Mouse (Mus musculus) cortical plate, adult 2 months (tissue): ENCODE measurements around the gene Aloxe3. TPM values are rescaled to one million over a fixed set of nuclear protein-coding genes. Genes with fewer than 3 reads are reported as not detected.
A peak's percentile ranks its signal among the peaks of the same experiment; 100 is the strongest.

ENCODE experiments used
- H3K27ac ChIP-seq: fragments of 200-500 bp; 2 replicates; pipeline ENCODE4 v1.5.1; 2012; ENCODE audit warnings: low read length, control low read depth, inconsistent platforms; ENCODE audit not compliant: insufficient read depth
- H3K4me1 ChIP-seq: fragments of 200-500 bp; 2 replicates; pipeline ENCODE4 v1.6.1; 2011; ENCODE audit warnings: low read length; ENCODE audit not compliant: control insufficient read depth, insufficient read depth
- H3K4me3 ChIP-seq: fragments of 200-500 bp; 2 replicates; pipeline ENCODE4 v1.5.1; 2011; ENCODE audit warnings: mild to moderate bottlenecking, low read length, control low read depth; ENCODE audit not compliant: insufficient read depth
- CTCF ChIP-seq: fragments of 200-500 bp; IDR thresholded peaks from 2 replicates; pipeline ENCODE4 v1.5.1; 2011; ENCODE audit warnings: mild to moderate bottlenecking, control low read depth, low read length; ENCODE audit not compliant: insufficient read depth; ENCODE audit errors: extremely low read depth
- POLR2A ChIP-seq: fragments of 200-500 bp; IDR thresholded peaks from 2 replicates; pipeline ENCODE4 v1.6.1; 2011; ENCODE audit warnings: mild to moderate bottlenecking, low read length, control low read depth; ENCODE audit not compliant: insufficient read depth; ENCODE audit errors: extremely low read depth
- polyA plus RNA-seq: library from polyadenylated mRNA; depleted of rRNA; stranded (reverse); fragments of >200 nt; gene quantifications from 2 replicates; pipeline ENCODE4 v1.2.3, GENCODE M21; 2012

Gene Aloxe3
- polyA plus RNA-seq, 1 experiment: 8.7 TPM

GRCm38 (mm10) chr11:69116843-69117242 is 8.9 kb upstream of the Aloxe3 start:
- Histone ChIP-seq H3K27ac (no peak overlapping the region), H3K4me1 (no peaks in the 10 kb centered on the region), H3K4me3 (no peak overlapping the region; the same call in 1 of the 2 replicates)
- TF ChIP-seq CTCF (no peak), POLR2A (no peak)

DNA sequence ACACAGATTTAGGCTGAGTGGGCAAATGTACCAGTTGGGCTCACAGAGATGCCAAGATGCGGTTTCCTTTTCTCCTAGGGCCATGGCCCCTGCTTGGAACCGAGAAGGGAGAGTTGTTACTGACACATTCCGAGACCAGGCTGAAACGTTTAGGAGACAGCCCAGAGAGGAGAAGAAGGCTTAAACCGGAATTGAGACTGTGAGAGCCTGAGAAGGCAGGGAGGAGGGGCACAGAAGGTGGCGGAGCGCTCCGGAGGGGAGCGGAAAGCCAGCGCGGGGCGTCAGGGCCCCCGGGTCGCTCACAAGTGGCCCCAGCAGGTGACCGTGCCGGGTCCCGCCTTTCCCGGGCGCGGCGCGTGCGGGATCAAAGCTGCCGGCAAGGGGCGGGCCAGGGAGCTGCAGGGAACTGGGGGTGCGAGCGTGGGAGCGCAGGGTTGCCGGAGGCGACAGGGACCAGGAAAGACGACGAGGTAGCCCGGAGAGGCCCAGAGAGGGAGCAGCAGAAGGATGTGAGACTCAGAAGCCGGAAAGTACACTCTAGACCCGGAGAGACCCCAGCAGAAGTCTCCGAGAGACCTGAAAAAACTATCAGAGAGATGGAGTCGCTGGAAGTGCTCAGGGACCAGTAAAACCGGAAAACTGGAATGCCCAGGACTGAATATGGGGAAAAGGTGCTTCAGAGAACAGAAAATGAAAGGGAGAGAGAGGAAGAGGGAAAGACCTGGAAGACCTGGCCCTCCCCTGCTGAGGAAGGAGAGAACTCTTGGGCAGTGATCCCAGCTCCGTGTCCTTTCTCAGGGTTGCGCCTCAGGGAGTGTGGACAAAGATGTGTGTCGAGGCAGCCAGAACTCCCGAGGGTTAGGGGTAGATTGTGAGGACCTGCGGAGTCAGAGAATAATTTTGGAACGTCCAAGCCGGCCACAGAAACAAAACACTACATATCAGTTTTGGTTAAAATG is 7.7 kb upstream of the Aloxe3 start:
- no peak for TF ChIP-seq CTCF
- no peak for TF ChIP-seq POLR2A
- H3K4me1 ChIP-seq: no peaks in the 10 kb centered on the region
- H3K27ac ChIP-seq: peak overlapping the region; percentile 22; the same call in 1 of the 2 replicates
- H3K4me3 ChIP-seq: peak overlapping the region; percentile 42

- Histone ChIP-seq H3K27ac (no peak overlapping the region), H3K4me1 (no peaks in the 10 kb centered on the region), H3K4me3 (peak overlapping the region; percentile 42; the same call in 1 of the 2 replicates)
- TF ChIP-seq CTCF (no peak), POLR2A (no peak)
These were observed 6.9 kb upstream of the Aloxe3 start for GRCm38 (mm10) chr11:69118765-69119164.

DNA sequence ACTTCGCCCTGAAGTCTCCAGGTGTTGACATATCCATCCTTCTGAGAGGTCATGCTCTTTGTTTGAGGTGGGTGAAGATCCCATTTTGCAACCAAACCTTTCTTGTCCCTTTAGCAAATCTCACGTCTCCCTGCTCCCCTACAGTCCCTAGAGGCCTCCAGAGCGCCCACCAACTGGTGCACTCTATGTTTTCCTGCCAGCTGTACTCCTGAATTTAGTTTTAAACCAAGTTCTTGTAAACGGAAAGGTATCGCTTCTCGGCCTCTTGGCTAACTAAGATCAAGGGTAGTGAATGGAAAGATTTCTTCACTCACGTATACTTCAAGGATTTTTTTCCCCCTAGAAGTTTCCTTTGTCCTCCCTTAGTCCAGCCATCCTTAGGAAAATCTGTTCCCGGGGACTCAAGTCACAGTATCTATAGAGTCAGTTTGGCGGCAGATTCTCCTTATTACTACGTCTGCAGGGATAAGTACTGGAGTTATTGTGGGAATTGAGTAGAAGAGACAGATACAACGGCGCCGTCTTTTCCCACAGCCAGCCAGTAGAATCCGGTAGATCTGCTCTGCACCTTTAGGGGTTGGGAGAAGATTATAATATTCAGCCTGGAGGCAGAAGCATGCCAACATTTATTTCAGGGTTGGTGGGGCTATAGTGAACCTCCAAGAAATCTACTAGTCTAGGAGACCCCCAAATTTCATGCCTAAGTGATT is 6.1 kb upstream of the Aloxe3 start:
- no peaks in the 10 kb centered on the region for H3K4me1 ChIP-seq
- H3K4me3 ChIP-seq: no peak overlapping the region
- no peak for TF ChIP-seq CTCF
- TF ChIP-seq POLR2A: no peak

GRCm38 (mm10) chr11:69120221-69121000 is 5.3 kb upstream of the Aloxe3 start, which contains the start of gene Hes7:
Hes7 (plus strand) TSS chr11:69120404.
- H3K27ac ChIP-seq: no peak within 1 kb of the TSS
- peak within 1 kb of the TSS; percentile 76 for H3K4me3 ChIP-seq
- no peak for TF ChIP-seq POLR2A
- TF ChIP-seq CTCF: no peak
- H3K4me1 ChIP-seq: no peaks in the 10 kb centered on the region

More for the DNA sequence above, 6.1 kb upstream of the Aloxe3 start:
- H3K27ac ChIP-seq: no peak overlapping the region

GRCm38 (mm10) chr11:69121001-69121740 is 4.5 kb upstream of the Aloxe3 start:
- no peak for TF ChIP-seq CTCF
- no peak for TF ChIP-seq POLR2A
- Histone ChIP-seq H3K4me3 (peak overlapping the region; percentile 76), H3K27ac (no peak overlapping the region), H3K4me1 (no peaks in the 10 kb centered on the region)

DNA sequence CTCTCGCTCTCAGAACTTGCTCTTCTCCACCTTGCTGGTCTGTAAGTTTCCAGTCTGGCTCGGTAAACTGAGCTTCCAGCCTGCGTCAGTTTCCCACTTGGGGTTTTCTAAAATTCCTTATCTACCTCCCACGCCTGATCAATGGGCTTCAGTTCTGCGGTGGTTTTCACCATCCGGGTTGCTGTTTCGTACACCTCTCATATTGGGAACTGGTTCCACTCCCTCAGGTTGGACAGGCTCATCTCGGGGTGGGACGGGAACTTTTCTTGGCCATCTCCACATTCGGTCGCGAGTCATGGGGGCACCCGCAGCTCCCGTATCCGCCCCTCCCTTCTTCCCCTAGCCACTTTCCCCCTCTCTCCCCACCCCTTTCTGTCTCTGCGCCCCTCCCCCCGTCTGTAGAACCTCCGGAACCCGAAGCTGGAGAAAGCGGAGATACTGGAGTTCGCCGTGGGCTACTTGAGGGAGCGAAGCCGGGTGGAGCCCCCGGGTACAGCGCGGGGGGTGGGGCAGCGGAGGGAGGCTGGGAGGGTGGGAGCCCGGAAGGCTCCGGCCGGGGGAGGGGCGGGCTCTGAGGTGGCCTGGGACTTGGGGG is 3.9 kb upstream of the Aloxe3 start:
- no peaks in the 10 kb centered on the region for H3K4me1 ChIP-seq
- H3K27ac ChIP-seq: no peak overlapping the region
- no peak for TF ChIP-seq CTCF
- TF ChIP-seq POLR2A: no peak
- H3K4me3 ChIP-seq: peak overlapping the region; percentile 76

DNA sequence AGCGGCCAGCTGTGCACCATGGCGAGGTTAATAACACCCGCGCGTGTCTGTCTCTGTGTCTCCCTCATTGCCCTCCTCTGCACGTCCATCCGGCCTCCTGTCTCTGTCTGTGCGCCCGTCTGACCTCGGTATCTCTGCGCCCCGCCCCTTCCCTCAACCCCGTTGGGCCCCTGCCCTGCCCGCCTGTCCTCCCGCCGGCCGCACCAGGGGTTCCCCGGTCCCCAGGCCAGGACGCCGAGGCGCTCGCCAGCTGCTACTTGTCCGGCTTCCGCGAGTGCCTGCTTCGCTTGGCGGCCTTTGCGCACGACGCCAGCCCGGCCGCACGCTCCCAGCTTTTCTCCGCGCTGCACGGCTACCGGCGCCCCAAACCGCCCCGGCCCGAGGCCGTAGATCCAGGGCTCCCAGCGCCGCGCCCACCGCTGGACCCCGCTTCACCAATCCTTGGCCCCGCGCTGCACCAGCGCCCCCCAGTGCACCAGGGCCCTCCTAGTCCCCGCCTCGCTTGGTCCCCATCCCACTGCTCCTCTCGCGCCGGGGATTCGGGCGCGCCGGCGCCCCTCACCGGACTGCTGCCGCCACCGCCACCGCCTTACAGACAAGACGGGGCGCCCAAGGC is 3.3 kb upstream of the Aloxe3 start, which contains the start of gene 9130213A22Rik:
Gene 9130213A22Rik, minus strand, starts transcription at position 254 of the 616 bp plus-strand sequence.
- TF ChIP-seq CTCF (peak; percentile 27; the same call in 1 of the 2 replicates), POLR2A (no peak)
- H3K4me1 ChIP-seq: no peaks in the 10 kb centered on the region
- H3K4me3 ChIP-seq: peak within 1 kb of the TSS; percentile 76
- peak within 1 kb of the TSS; percentile 66; the same call in 1 of the 2 replicates for H3K27ac ChIP-seq

DNA sequence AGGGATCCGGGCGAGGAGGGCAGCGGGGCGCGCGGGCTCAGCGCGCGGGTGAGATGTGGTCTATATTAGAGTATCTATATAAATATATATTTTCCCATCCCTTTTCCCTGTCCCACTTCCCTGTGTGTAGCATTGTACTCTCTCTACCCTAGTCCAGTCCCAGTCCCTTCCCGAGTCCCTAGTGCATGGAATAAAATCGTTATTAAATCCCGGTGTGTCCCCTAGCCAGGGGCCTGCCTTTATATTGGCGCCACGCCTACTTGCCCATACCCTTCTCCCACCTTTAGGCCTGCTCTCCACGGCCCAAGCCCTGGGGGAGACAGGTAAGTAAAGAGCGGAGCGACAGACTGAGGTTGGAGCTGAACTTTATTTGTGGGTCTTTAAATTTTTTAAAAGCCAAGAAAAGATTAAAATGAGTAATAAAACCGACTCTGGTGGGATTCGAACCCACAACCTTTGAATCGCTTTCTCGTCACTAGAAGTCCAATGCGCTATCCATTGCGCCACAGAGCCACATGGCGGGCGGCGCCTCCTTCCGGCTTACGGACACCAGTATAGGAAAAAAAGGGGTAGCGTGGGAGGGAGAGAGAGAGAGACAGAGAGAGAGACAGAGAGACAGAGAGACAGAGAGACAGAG is 2.5 kb upstream of the Aloxe3 start:
- peak overlapping the region; percentile 76 for H3K4me3 ChIP-seq
- TF ChIP-seq CTCF (no peak), POLR2A (no peak)
- peak overlapping the region; percentile 61 for H3K27ac ChIP-seq
- no peaks in the 10 kb centered on the region for H3K4me1 ChIP-seq
